Comparison of ENCODE assay signal across 9 mouse cellular contexts in genomic region chr12:111691346-111691872, GRCm38 (mm10). TPM values are rescaled to one million over a fixed set of nuclear protein-coding genes. Genes with fewer than 3 reads are reported as not detected.
DNase-seq lines count a peak whose midpoint lies in the region; ATAC-seq and TF ChIP-seq lines count a peak whose summit lies in the region.
"Had no signal": no experiment of that assay in that cellular context is flagged by ENCODE, and none has a peak within 500 bp of the region (broad histone marks: within the 10 kb centered on the region; RNA-seq: fewer than 3 reads in every experiment).

No protein-coding gene starts in this region.

- no peak overlapping the region for H3K4me2 ChIP-seq in hindbrain, embryonic 16.5 days (ENCODE audit: low read length)
- H3K4me2 ChIP-seq: liver, embryonic 13.5 days had no signal

- WGBS in hindbrain, embryonic 16.5 days: 9% methylated on average over 5 of the region's 5 CpGs
- WGBS in small intestine, adult 2 months: 63% methylated on average over 5 of the region's 5 CpGs

- TF ChIP-seq CTCF in left cerebral cortex, adult 2 months (IDR thresholded peaks at IDR 0.05): peak; percentile 3
- no peak for TF ChIP-seq CTCF in small intestine, adult 2 months (IDR thresholded peaks at IDR 0.05; ENCODE audit: extremely low read depth, insufficient read length, insufficient replicate concordance, low read depth, low read length)

- H3K4me3 ChIP-seq in left cerebral cortex, adult 2 months: no peak overlapping the region
- no peak overlapping the region for H3K4me3 ChIP-seq in hindbrain, embryonic 16.5 days (ENCODE audit: low read length)
- H3K4me3 ChIP-seq in small intestine, adult 2 months (ENCODE audit: low read depth, low read length): no peak overlapping the region
- H3K4me3 ChIP-seq: liver, embryonic 13.5 days had no signal

- H3K4me1 ChIP-seq in hindbrain, embryonic 16.5 days (ENCODE audit: control insufficient read depth, insufficient read depth, low read depth, low read length): peaks cover 71% of the 10 kb centered on the region
- peaks cover 50% of the 10 kb centered on the region for H3K4me1 ChIP-seq in small intestine, adult 2 months (ENCODE audit: control insufficient read depth, insufficient read depth, insufficient read length, low read length)

- no peak for TF ChIP-seq POLR2A in small intestine, adult 2 months (IDR thresholded peaks at IDR 0.05; ENCODE audit: low read depth, low read length)

- no peaks in the 10 kb centered on the region for H3K9me3 ChIP-seq in hindbrain, embryonic 16.5 days (ENCODE audit: control insufficient read depth, low read length)
- H3K9me3 ChIP-seq: liver, embryonic 13.5 days had no signal

- intact Hi-C loops in left cerebral cortex, adult 2 months (cut with DNase I): no loop called here

- no peaks in the 10 kb centered on the region for H3K36me3 ChIP-seq in hindbrain, embryonic 16.5 days (ENCODE audit: control insufficient read depth, insufficient read depth, low read length)
- no peaks in the 10 kb centered on the region for H3K36me3 ChIP-seq in small intestine, adult 2 months (ENCODE audit: control insufficient read depth, insufficient read depth, low read length)
- H3K36me3 ChIP-seq: liver, embryonic 13.5 days had no signal

- no peak overlapping the region for H3K9ac ChIP-seq in hindbrain, embryonic 16.5 days (ENCODE audit: low read depth, low read length)
- H3K9ac ChIP-seq: liver, embryonic 13.5 days had no signal

- H3K27ac ChIP-seq in left cerebral cortex, adult 2 months: peak overlapping the region; percentile 68
- peak overlapping the region; percentile 83 for H3K27ac ChIP-seq in hindbrain, embryonic 16.5 days (ENCODE audit: low read depth, low read length)
- H3K27ac ChIP-seq in small intestine, adult 2 months (ENCODE audit: insufficient read depth, low read depth, low read length): peak overlapping the region; percentile 17; the same call in 1 of the 2 replicates
- H3K27ac ChIP-seq: liver, embryonic 13.5 days had no signal

- peak; percentile 53 for ATAC-seq in hindbrain, embryonic 16.5 days

- peak in 1 of 2 experiments; percentile 38 for DNase-seq in left cerebral cortex, adult 2 months (ENCODE audit: extremely low spot score in 1 of 2, low spot score in 2 of 2)
- DNase-seq in left cerebral cortex, adult 8-10 months (ENCODE audit: low spot score in 2 of 2): no peak
- peak; percentile 87 for DNase-seq in embryo, embryonic 10.5 days (ENCODE audit: low spot score)
- DNase-seq in lung, postnatal 36 days: peak; percentile 56
- no peak for DNase-seq in ovary, postnatal 10 days (ENCODE audit: low spot score)
- DNase-seq in spleen, postnatal 14 days (ENCODE audit: low spot score in 2 of 2): no peak
- DNase-seq: liver, embryonic 13.5 days had no signal

- H3K27me3 ChIP-seq in hindbrain, embryonic 16.5 days (replicated peaks; ENCODE audit: control insufficient read depth, insufficient read depth, low read length): no peaks in the 10 kb centered on the region
- H3K27me3 ChIP-seq in small intestine, adult 2 months (ENCODE audit: control insufficient read depth, insufficient read depth, low read length): no peaks in the 10 kb centered on the region

RNA-seq across cellular contexts. Expression of gene Trmt61a, which starts 13.5 kb away (rescaled TPM):
- 10 to 100 TPM; 18.9 to 20.2 TPM for total RNA-seq in left cerebral cortex, adult 2 months (2021)
- 10 to 100 TPM; 18.6 to 22.6 (median 20.8) TPM for total RNA-seq in left cerebral cortex, adult 8-10 months (2022)
- polyA plus RNA-seq in hindbrain, embryonic 16.5 days (2015; fragmentation: Nextera tagmentation; extraction: Ambion mirVana): 8.8 and 11.1 TPM in 2 replicates
- 24.9 and 33.6 TPM in 2 replicates for polyA plus RNA-seq in small intestine, adult 2 months (2012; rRNA removed)

RNA-seq across cellular contexts. Expression of gene Ckb, which starts 19.3 kb away (rescaled TPM):
- 1,000 to 10,000 TPM; 1,837 to 1,872 TPM for total RNA-seq in left cerebral cortex, adult 2 months (2021)
- total RNA-seq in left cerebral cortex, adult 8-10 months (2022): 1,000 to 10,000 TPM; 1,860 to 1,987 (median 1,908) TPM
- polyA plus RNA-seq in hindbrain, embryonic 16.5 days (2015; fragmentation: Nextera tagmentation; extraction: Ambion mirVana): 1,949 and 2,238 TPM in 2 replicates
- 599 and 1,328 TPM in 2 replicates for polyA plus RNA-seq in small intestine, adult 2 months (2012; rRNA removed)

RNA-seq across cellular contexts. Expression of gene Bag5, which starts 21.6 kb away (rescaled TPM):
- total RNA-seq in left cerebral cortex, adult 2 months (2021): 10 to 100 TPM; 60.9 to 61.8 TPM
- total RNA-seq in left cerebral cortex, adult 8-10 months (2022): 10 to 100 TPM; 59.0 to 65.9 (median 59.6) TPM
- polyA plus RNA-seq in hindbrain, embryonic 16.5 days (2015; fragmentation: Nextera tagmentation; extraction: Ambion mirVana): 65.3 and 65.7 TPM in 2 replicates
- polyA plus RNA-seq in small intestine, adult 2 months (2012; rRNA removed): 3.4 and 5.5 TPM in 2 replicates

RNA-seq across cellular contexts. Expression of gene Apopt1, which starts 21.7 kb away (rescaled TPM):
- 10 to 100 TPM; 36.2 to 38.8 TPM for total RNA-seq in left cerebral cortex, adult 2 months (2021)
- total RNA-seq in left cerebral cortex, adult 8-10 months (2022): 10 to 100 TPM; 38.6 to 41.1 (median 39.6) TPM
- polyA plus RNA-seq in hindbrain, embryonic 16.5 days (2015; fragmentation: Nextera tagmentation; extraction: Ambion mirVana): 52.9 and 54.7 TPM in 2 replicates
- 12.1 and 16.7 TPM in 2 replicates for polyA plus RNA-seq in small intestine, adult 2 months (2012; rRNA removed)

Comparison
In these comparisons a context has a peak if more than half of its experiments do, and no peak if none do; other contexts are left out.
1. DNase-seq: peak in embryo, embryonic 10.5 days (single experiment) and lung, postnatal 36 days (single experiment); none in left cerebral cortex, adult 8-10 months (0 of 2), ovary, postnatal 10 days (single experiment) and spleen, postnatal 14 days (0 of 2).
2. H3K27ac ChIP-seq: peak in every context shown above with its lines; median percentile 83 in hindbrain, embryonic 16.5 days; 68 in left cerebral cortex, adult 2 months; 17 in small intestine, adult 2 months.